Mouse (Mus musculus) bone marrow, adult 2 months (tissue): ENCODE measurements around the gene Olfr1368.

Experiments
- CTCF ChIP-seq: fragments of 200-500 bp; IDR thresholded peaks from 2 replicates; pipeline ENCODE4 v1.5.1; 2011; ENCODE audit warnings: low read length, control low read depth; ENCODE audit not compliant: control insufficient read depth, insufficient read depth
- POLR2A ChIP-seq: fragments of 200-500 bp; IDR thresholded peaks from 2 replicates; pipeline ENCODE4 v1.6.1; 2011; ENCODE audit warnings: low read depth, mild to moderate bottlenecking, control low read depth, low read length, borderline replicate concordance; ENCODE audit not compliant: control insufficient read depth

- TF ChIP-seq POLR2A: no peak
- no peak for TF ChIP-seq CTCF
Measured at GRCm38 (mm10) chr13:21171156-21171530, 25.5 kb upstream of the Olfr1368 start.
